Mouse (Mus musculus) olfactory bulb, adult 2 months (tissue): ENCODE results near the gene Mecr.

Source experiments
- CTCF ChIP-seq: fragments of 200-500 bp; IDR thresholded peaks from 2 replicates; pipeline ENCODE4 v1.5.1; 2012; ENCODE audit warnings: low read depth, mild to moderate bottlenecking, low read length, moderate library complexity; ENCODE audit not compliant: insufficient read depth
- POLR2A ChIP-seq: fragments of 200-500 bp; IDR thresholded peaks from 2 replicates; pipeline ENCODE4 v1.6.1; 2012; ENCODE audit warnings: mild to moderate bottlenecking, low read depth, low read length, moderate library complexity; ENCODE audit not compliant: insufficient read depth

DNA sequence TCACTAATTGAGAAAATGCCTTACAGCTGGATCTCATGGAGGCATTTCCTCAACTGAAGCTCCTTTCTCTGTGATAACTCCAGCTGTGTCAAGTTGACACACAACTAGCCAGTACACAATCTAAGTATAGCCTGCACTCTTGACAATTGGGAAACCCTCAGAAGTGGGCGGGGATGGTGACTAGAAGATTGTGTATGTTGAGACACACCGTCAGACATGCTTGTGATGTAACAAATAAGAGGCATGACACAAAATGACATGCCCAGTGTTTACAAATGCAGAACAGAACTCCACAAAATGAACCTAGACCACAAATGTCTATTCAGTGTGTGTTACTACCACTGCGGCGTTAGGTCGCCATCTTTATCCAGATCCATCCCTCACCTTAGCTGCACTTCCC, 53.8 kb downstream of the Mecr start:
- no peak for TF ChIP-seq CTCF
- TF ChIP-seq POLR2A = no peak
